Mouse (Mus musculus) spleen, adult 2 months (tissue): ENCODE results near the gene Zc3h12d.

Experiments
- CTCF ChIP-seq: fragments of 200-500 bp; IDR thresholded peaks from 2 replicates; pipeline ENCODE4 v1.5.1; 2011; ENCODE audit warnings: mild to moderate bottlenecking, inconsistent platforms; ENCODE audit not compliant: insufficient read depth, insufficient read length, insufficient replicate concordance; ENCODE audit errors: extremely low read depth
- POLR2A ChIP-seq: fragments of 200-500 bp; IDR thresholded peaks from 2 replicates; pipeline ENCODE4 v1.6.1; 2011; ENCODE audit warnings: low read depth, low read length, inconsistent platforms

DNA sequence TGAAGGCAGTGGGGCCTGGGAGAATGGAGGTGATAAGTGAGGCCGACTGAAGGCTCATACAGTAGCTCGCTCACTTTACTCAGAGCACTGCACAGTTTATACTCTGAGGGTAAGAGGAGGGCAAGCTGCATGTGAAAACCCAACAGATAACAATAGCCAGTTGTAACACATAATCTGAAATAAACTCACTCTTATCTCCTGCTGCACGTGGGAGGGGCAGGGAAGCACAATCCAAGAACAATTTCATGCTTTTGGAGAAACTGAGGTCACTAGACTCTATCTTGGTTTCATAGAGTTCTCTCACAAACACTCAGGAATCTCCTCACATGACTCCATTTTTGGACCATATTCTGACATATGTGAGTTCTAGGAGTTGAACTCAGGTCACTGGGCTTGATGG, 31.0 kb upstream of the Zc3h12d start:
- TF ChIP-seq POLR2A (no peak), CTCF (no peak)
